Mouse (Mus musculus) C2C12 (cell line): Measurements from ENCODE around the gene Pappa.

Source experiments
- CTCF ChIP-seq: IDR thresholded peaks from one replicate; pipeline ENCODE4 v1.5.1; 2011; ENCODE audit not compliant: control insufficient read depth, insufficient read depth, insufficient read length
- MAX ChIP-seq: IDR thresholded peaks from one replicate; pipeline ENCODE4 v1.6.1; 2011; ENCODE audit warnings: mild to moderate bottlenecking, control low read depth
- MYOG ChIP-seq: IDR thresholded peaks from one replicate; pipeline ENCODE4 v1.6.1; 2011; ENCODE audit not compliant: control insufficient read depth, insufficient read length; ENCODE audit errors: extremely low read depth
- USF1 ChIP-seq: IDR thresholded peaks from one replicate; pipeline ENCODE4 v1.6.1; 2011; ENCODE audit warnings: low read depth, mild to moderate bottlenecking, control low read depth, moderate library complexity

DNA sequence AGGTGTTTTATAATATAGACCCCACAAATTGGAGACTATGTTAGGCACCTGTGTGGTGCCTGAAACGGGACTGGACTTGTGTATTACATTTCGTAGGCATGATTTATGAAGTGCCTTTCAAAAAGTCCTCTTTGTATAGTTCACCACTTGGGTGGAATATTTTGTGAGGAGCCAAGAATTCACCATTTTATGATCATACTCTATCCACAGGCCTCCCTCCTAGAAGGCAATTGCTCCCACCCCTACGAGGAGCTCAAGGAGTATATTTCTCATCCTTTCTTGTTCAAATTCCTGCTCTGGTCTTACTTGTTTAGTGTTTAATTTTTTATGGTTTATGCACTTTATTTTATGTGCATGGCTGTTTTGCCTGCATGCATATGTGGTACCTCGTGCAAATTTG, 259.1 kb downstream of the Pappa start:
- TF ChIP-seq MAX: no peak
- TF ChIP-seq CTCF: no peak
- no peak for TF ChIP-seq MYOG
- TF ChIP-seq USF1: no peak
